Mouse (Mus musculus) heart, postnatal 0 days (tissue): ENCODE measurements around the gene E2f4. TPM values are rescaled to one million over a fixed set of nuclear protein-coding genes. Genes with fewer than 3 reads are reported as not detected.

ENCODE experiments used
- ATAC-seq: fragments of 200-750 bp; cut with Nextera tagmentation; 2 replicates; pipeline ENCODE4 v1.8.0; 2017; ENCODE audit warnings: low read depth, moderate number of reproducible peaks, moderate library complexity; ENCODE audit not compliant: insufficient read depth
- DNase-seq: peaks from one replicate; pipeline ENCODE4 v3.0.0-alpha.2; 2016; ENCODE audit warnings: low spot score
- H3K27ac ChIP-seq: fragments of 300-500 bp; sonication (generic); 2 replicates; pipeline ENCODE4 v1.5.1; 2014; ENCODE audit warnings: low read depth, mild to moderate bottlenecking
- H3K27me3 ChIP-seq: fragments of 300-500 bp; sonication (generic); 2 replicates; pipeline ENCODE4 v1.6.1; 2014; ENCODE audit warnings: low read length, mixed read lengths; ENCODE audit not compliant: control insufficient read depth, insufficient read depth
- H3K36me3 ChIP-seq: fragments of 300-500 bp; sonication (generic); replicated peaks from 2 replicates; pipeline ENCODE4 v1.6.1; 2014; ENCODE audit warnings: low read length, mixed read lengths; ENCODE audit not compliant: control insufficient read depth, insufficient read depth
- H3K4me1 ChIP-seq: fragments of 300-500 bp; sonication (generic); 2 replicates; pipeline ENCODE4 v1.6.1; 2014; ENCODE audit warnings: antibody characterized with exemption; ENCODE audit not compliant: control insufficient read depth, insufficient read depth
- H3K4me2 ChIP-seq: fragments of 300-500 bp; sonication (generic); 2 replicates; pipeline ENCODE4 v1.6.1; 2014; ENCODE audit warnings: low read depth, mild to moderate bottlenecking, low read length, moderate library complexity
- H3K4me3 ChIP-seq: fragments of 300-500 bp; sonication (generic); 2 replicates; pipeline ENCODE4 v1.5.1; 2014; ENCODE audit warnings: low read depth, low read length
- H3K9ac ChIP-seq: fragments of 300-500 bp; sonication (generic); replicated peaks from 2 replicates; pipeline ENCODE4 v1.6.1; 2014; ENCODE audit warnings: low read depth, low read length, mixed read lengths
- H3K9me3 ChIP-seq: fragments of 300-500 bp; sonication (generic); replicated peaks from 2 replicates; pipeline ENCODE4 v1.6.1; 2016; ENCODE audit warnings: low read length; ENCODE audit not compliant: control insufficient read depth
- CTCF ChIP-seq: IDR thresholded peaks from 2 replicates; pipeline ENCODE4 v1.5.1; 2016; ENCODE audit warnings: antibody characterized with exemption, control low read depth, low read depth
- EP300 ChIP-seq: IDR thresholded peaks from 2 replicates; pipeline ENCODE4 v1.6.1; 2016; ENCODE audit warnings: antibody characterized with exemption, low read depth
- WGBS: fragments of 180-500 bp; shearing (Covaris S2); extraction: QIAGEN DNeasy Blood & Tissue Kit; methylation state at CpG from one replicate; pipeline ENCODE4 v1.1.7; 2014; 5-methylcytosine and 5-hydroxymethylcytosine counted together
- polyA plus RNA-seq: library from polyadenylated mRNA; unstranded; fragments of >200 nt; fragmentation: Nextera tagmentation; extraction: Ambion mirVana; gene quantifications from 2 replicates; pipeline ENCODE4 v1.2.1, GENCODE M21; 2015
- total RNA-seq: library from RNA; depleted of rRNA; stranded (reverse); fragments of >200 nt; gene quantifications from 2 replicates; pipeline ENCODE4 v1.2.3, GENCODE M21; 2014; ENCODE audit warnings: low replicate concordance

The E2f4 gene
- total and polyA plus RNA-seq, 2 experiments from 2014 or later: 19.2 to 22.6 TPM

DNA sequence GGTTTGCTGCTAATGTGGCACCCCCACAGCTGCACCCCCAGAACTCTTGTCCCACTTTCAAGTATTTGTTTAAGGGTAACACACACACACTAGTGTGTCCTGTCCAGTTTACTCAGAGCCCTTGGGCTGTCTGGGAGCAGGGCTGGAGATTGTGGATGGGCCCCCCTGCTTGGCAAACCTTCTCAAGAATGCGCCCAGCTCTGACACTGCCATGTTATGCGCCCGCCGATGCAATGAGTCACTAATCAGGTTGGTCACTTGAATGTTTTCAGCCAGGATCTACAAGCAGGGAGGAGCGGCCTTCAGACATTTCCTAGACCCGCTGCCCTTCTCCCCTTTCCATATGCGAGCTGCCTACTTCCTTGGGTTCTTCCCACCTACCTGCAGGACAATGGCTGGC, 5.0 kb upstream of the E2f4 start:
- Histone ChIP-seq H3K4me3 (no peak overlapping the region), H3K9me3 (no peaks in the 10 kb centered on the region), H3K9ac (no peak overlapping the region), H3K36me3 (no peaks in the 10 kb centered on the region), H3K4me1 (peaks cover 26% of the 10 kb centered on the region), H3K27me3 (0 out of 2 replicates have a peak, but pooled peaks cover 4% of the 10 kb centered on the region), H3K27ac (no peak overlapping the region), H3K4me2 (no peak overlapping the region)
- 68% methylated on average over 7 of the region's 7 CpGs for WGBS
- ATAC-seq: no peak
- DNase-seq: no peak
- TF ChIP-seq CTCF: no peak
- TF ChIP-seq EP300: no peak

DNA sequence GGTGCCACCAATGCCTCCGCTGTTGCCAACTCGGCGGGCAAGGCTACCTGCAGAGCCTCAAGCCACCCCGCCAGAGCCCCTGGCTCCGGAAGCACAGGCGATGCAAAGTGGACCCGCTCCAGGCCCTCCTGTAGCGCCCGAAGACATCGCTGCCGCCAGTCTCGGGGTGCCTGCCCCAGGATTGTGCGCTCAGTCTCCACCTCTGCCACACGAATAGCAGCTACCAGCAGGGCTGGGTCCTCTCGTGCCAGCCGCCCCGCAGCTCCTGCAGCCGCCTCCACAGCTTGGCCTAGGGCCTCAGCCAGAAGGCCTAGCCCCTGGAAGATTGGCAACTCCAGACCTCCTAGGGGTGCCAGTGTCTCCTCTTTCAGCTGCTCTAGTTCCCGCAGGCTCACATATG, 4.1 kb upstream of the E2f4 start:
- Histone ChIP-seq H3K36me3 (no peaks in the 10 kb centered on the region), H3K4me2 (no peak overlapping the region), H3K9ac (no peak overlapping the region), H3K4me3 (no peak overlapping the region), H3K9me3 (no peaks in the 10 kb centered on the region), H3K4me1 (peaks cover 29% of the 10 kb centered on the region), H3K27me3 (0 out of 2 replicates have a peak, but pooled peaks cover 4% of the 10 kb centered on the region), H3K27ac (no peak overlapping the region)
- 61% methylated on average over 19 of the region's 19 CpGs for WGBS
- TF ChIP-seq EP300 (no peak), CTCF (no peak)
- no peak for DNase-seq
- no peak for ATAC-seq

DNA sequence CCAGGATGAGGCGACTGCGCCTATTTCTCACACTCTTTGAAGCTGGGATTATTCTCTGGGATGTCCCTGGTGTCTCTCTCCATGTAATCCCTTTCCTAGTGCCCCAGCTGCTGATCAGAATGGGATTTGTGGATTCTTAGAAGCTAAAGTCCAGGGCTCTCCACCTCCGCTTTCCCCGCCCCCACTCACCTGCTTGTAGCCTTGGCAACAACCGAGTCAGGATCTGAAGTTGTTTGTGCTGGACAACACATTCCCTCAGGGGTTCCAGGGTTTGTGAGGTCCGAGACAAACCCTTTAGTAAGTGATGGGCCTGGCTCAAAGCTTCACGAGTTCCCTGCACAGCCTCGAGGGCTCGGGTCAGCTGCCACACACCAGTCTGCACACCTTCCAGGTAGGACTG, 2.7 kb upstream of the E2f4 start:
- Histone ChIP-seq H3K36me3 (peaks cover 7% of the 10 kb centered on the region), H3K9me3 (no peaks in the 10 kb centered on the region), H3K4me1 (peaks cover 31% of the 10 kb centered on the region), H3K4me3 (peak overlapping the region; percentile 29), H3K9ac (no peak overlapping the region), H3K4me2 (peak overlapping the region; percentile 53), H3K27ac (0 out of 2 replicates have a peak overlapping the region, but pooled peaks have one; percentile 72), H3K27me3 (0 out of 2 replicates have a peak, but pooled peaks cover 4% of the 10 kb centered on the region)
- no peak for TF ChIP-seq EP300
- no peak for TF ChIP-seq CTCF
- ATAC-seq (no peak), DNase-seq (no peak)
- 57% methylated on average over 9 of the region's 9 CpGs for WGBS

DNA sequence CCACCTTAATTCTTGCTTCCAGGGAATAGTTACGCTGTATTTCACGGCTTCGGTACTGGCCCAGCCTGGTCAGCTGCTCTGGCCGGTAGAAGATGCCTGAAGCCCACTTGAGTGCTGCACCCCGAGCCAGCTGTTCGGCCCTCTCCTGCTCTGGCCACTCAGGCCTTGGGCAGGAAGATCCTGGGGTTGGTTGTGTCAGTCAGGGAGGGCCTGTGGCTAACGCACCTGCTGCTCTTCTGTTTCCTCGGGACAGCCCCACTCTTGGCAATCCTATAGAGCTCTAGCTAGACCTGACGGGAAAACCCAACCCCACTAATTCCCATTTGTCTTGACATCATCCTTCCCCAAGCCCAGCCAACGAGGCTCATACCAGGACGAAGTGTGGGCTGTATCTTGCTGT, 2.2 kb upstream of the E2f4 start:
- TF ChIP-seq CTCF (no peak), EP300 (no peak)
- H3K36me3 ChIP-seq: peaks cover 12% of the 10 kb centered on the region
- peak overlapping the region; percentile 53 for H3K4me2 ChIP-seq
- peak overlapping the region; percentile 72 for H3K27ac ChIP-seq
- no peaks in the 10 kb centered on the region for H3K9me3 ChIP-seq
- ATAC-seq (no peak), DNase-seq (no peak)
- H3K27me3 ChIP-seq: 0 out of 2 replicates have a peak, but pooled peaks cover 4% of the 10 kb centered on the region
- peak overlapping the region; percentile 29 for H3K4me3 ChIP-seq
- peaks cover 26% of the 10 kb centered on the region for H3K4me1 ChIP-seq
- H3K9ac ChIP-seq: peak overlapping the region; percentile 36; the same call in 1 of the 2 replicates
- WGBS: 56% methylated on average over 11 of the region's 11 CpGs

DNA sequence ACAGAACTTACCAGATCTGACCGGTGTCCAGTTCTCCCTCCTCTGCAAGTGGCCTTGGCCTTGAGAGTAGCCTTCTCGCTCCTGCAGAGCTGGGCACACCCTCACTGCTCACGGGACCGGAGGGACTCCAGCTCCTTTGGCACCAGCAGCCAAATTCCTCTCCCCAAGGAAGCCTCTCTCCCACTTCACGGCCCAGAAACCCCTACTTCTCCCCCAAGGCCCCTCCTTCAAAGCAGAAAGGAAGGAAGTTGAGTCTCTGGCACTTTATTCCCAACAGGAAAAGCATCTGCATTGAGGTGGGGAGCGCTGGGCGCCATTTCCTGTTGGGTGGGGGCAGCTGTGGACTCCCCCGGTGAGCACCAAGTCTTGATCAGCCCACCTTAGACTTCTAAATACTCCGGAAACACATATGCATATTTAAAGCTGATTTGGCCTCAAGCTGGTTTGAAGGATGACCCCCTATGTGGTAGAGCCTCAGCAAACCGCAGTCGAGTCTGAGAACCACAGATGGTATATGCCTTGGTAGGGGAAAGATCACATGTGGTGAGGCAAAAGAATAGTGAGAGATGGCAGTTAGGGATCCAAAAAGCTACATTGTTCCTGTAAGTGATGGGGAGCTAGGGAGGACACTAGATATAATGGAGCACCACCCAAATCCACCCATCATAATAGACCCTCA, 1.4 kb upstream of the E2f4 start, which contains the start of gene Exoc3l:
Exoc3l (minus strand) TSS at position 207 of the 679 bp plus-strand sequence.
- WGBS: 31% methylated on average over 11 of the region's 11 CpGs
- TF ChIP-seq CTCF (no peak), EP300 (no peak)
- ATAC-seq (0 out of 2 replicates have a peak, but pooled peaks have one; percentile 5), DNase-seq (peak; percentile 31)
- Histone ChIP-seq H3K4me1 (peaks cover 23% of the 10 kb centered on the region), H3K9ac (peak within 1 kb of the TSS; percentile 79; the same call in 1 of the 2 replicates), H3K36me3 (peaks cover 20% of the 10 kb centered on the region), H3K4me3 (peak within 1 kb of the TSS; percentile 78), H3K27me3 (no peaks in the 10 kb centered on the region), H3K27ac (peak within 1 kb of the TSS; percentile 76), H3K4me2 (peak within 1 kb of the TSS; percentile 79), H3K9me3 (no peaks in the 10 kb centered on the region)
